Mouse (Mus musculus) telencephalon, adult 2 months (tissue): Measurements from ENCODE around the gene Olfr914.

Experiments used
- DNase-seq: peaks from one replicate; pipeline ENCODE4 v3.0.0-alpha.2; 2011; ENCODE audit warnings: low read depth, low spot score

Olfr914 gene

DNA sequence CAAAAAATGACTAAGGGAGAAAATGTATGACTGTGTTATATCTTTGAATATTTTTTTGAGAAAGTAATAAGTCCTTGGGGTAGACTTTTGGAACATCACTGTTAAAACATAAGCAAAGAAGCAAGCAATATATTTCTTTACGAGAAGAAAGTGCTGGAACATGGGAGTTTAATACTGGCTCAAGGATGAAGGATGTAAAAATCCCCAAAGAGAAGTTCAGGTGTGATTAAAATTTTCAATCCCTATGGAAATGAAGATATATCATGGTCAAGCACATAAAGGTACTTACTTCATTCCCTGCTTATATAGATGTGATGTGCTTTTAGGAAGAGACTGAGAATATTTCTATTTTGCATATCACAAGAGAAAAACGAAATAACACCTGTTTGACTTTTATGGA lies at the start of gene Olfr914:
Olfr914 (plus strand) TSS at position 301 of the 400 bp plus-strand sequence.
- no peak for DNase-seq

DNA sequence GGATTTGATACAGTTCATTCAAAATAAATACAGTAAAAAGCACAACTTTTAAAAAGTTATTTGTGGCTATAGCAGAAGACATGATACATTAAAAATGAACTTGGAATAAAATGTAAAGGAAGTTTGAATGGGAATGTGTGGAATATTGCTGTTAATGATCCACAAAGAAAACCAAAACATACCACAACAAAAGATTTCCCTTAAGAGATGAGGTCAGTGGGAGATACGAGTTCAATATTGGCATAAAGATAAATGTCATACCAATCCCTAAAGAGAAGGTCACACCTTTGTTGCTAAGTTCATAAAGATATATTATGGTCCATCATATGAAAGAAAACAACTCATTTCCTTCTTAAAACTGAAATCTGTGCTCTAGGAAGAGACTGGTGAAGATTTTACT lies 25.0 kb upstream of the Olfr914 start, which contains the start of gene Olfr912:
Olfr912 (plus strand) TSS at position 301 of the 400 bp plus-strand sequence.
- DNase-seq = no peak

DNA sequence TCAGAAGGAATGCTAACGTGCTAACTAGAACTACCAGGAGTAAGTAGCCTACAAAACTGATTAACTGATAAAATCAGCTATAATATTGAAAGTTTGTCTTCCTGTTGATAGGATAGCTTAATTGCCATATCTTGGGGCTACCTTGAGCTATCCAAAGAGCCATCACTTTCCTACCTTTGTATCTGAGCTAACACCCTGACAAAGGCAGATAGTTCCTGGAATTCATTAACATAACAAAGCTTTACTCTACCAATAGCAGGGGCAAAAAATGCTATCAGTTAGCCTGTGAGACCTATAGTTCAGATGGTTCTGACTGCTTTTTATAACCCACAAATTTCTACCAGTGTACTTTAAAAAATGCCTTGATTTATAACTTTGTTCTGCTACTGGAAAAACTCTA lies 13.8 kb upstream of the Olfr914 start:
- DNase-seq = no peak

DNA sequence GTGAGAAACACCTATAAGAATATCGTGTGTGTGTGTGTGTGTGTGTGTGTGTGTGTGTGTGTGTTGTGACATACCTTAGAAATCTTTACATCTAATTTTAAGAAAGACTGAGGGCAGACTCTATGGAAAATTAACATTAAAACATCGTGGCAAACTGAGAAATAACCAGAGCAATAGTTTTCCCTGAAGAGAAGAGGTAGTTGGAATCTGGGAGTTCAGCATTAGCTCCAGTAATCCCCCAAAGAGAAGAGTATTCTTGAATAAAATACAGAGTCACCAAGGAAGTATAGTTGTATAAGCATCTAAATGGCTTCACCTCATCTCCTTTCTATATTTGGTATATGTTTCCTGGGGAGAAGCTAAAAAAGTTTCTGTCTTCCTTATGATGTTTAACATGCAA lies 12.4 kb upstream of the Olfr914 start, which contains the start of gene Olfr913:
Olfr913 (plus strand) TSS at position 301 of the 400 bp plus-strand sequence.
- no peak for DNase-seq

DNA sequence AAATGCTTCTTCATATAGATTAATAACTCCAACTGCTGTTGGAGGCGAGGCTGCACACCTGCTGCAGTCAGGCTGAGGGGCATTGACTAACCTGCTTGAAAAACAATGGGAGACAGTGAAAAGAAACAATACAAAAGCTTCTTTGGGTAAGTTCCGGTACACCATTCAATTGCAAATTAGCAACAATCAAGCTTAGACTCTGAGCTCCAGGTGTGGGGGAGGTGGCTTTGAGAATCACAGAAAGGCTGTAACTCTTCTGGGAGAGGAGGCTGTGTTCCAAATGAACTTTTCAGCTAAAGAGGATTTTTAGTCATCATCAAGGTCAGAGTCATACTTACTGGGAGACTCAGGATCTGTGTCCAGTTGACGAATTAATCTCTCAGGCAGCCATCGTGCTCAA lies 27.5 kb downstream of the Olfr914 start:
- DNase-seq = no peak

DNA sequence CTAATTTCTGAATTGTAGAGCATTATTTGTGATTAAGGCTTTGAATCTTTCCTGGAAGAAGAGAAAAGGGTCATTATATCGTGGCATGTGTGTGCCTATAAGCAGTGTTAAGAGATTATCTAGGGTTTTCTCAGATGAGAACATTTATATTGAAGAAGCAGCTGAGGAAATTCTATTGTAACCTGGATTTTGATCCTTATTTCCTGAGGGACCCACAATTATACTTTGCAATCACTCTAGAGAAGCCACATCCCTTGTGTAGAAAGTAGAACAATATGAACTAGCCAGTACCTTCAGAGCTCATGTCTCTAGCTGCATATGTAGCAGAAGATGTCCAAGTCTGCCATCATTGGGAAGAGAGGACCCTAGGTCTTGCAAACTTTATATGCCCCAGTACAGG lies 54.9 kb downstream of the Olfr914 start, which contains the start of gene Olfr916:
Olfr916 (minus strand) TSS at position 101 of the 400 bp plus-strand sequence.
- no peak for DNase-seq
